Mouse (Mus musculus): Measurements from ENCODE around the gene Tmem163. TPM values are rescaled to one million over a fixed set of nuclear protein-coding genes. Genes with fewer than 3 reads are reported as not detected.

Tmem163 gene
- polyA plus RNA-seq, 1 experiment from 2014 or later: 64.5 TPM

- Histone ChIP-seq H3K4me2 (ENCODE audit: low read depth, low read length) (0 out of 2 replicates have a peak overlapping the region, but pooled peaks have one; percentile 7), H3K4me3 (ENCODE audit: low read depth, low read length) (no peak overlapping the region), H3K27me3 (ENCODE audit: control insufficient read depth, insufficient read depth, low read length) (peaks cover 28% of the 10 kb centered on the region), H3K36me3 (ENCODE audit: control insufficient read depth, insufficient read depth, low read length) (no peaks in the 10 kb centered on the region), H3K4me1 (ENCODE audit: control insufficient read depth, insufficient read depth, low read length) (peaks cover 24% of the 10 kb centered on the region), H3K27ac (ENCODE audit: low read depth, low read length) (peak overlapping the region; percentile 30), H3K9ac (replicated peaks; ENCODE audit: low read depth, low read length) (no peak overlapping the region), H3K9me3 (ENCODE audit: control insufficient read depth, low read length) (no peaks in the 10 kb centered on the region)
- WGBS: 15% methylated on average over 14 of the region's 14 CpGs
- ATAC-seq (ENCODE audit: low read depth): peak; percentile 97
Measured at GRCm38 (mm10) chr1:127530849-127531580, 148.3 kb downstream of the Tmem163 start.

DNA sequence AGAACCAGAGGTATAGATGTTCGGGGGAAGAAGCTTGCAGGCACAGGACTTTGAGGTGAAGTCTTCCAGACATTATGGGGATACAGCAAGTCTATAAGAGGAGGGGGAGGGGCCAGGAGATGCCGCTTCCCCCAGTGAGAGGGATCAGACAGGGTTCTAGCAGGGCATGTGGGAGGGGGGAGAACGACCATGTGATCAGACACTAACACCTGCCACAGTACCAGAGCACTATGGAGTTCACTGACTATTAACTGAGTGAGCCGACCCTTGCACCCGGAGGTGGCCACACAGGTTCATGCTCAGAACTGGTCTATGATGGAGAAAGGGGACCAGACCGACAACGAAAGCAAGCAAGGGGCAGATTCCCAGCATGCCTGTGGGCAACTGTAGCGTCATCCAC is 156.0 kb downstream of the Tmem163 start:
- Histone ChIP-seq H3K36me3 (ENCODE audit: control insufficient read depth, insufficient read depth, low read length) (no peaks in the 10 kb centered on the region), H3K27ac (ENCODE audit: low read depth, low read length) (no peak overlapping the region), H3K4me3 (ENCODE audit: low read depth, low read length) (no peak overlapping the region), H3K9me3 (ENCODE audit: control insufficient read depth, low read length) (no peaks in the 10 kb centered on the region), H3K27me3 (ENCODE audit: control insufficient read depth, insufficient read depth, low read length) (peaks cover 12% of the 10 kb centered on the region), H3K4me1 (ENCODE audit: control insufficient read depth, insufficient read depth, low read length) (no peaks in the 10 kb centered on the region), H3K9ac (replicated peaks; ENCODE audit: low read depth, low read length) (no peak overlapping the region), H3K4me2 (ENCODE audit: low read depth, low read length) (no peak overlapping the region)
- 85% methylated on average over 8 of the region's 8 CpGs for WGBS
- no peak for ATAC-seq (ENCODE audit: low read depth)

GRCm38 (mm10) chr1:127514888-127515287 is 164.5 kb downstream of the Tmem163 start:
- no peaks in the 10 kb centered on the region for H3K4me1 ChIP-seq (ENCODE audit: control insufficient read depth, insufficient read depth, low read length)
- no peaks in the 10 kb centered on the region for H3K27me3 ChIP-seq (ENCODE audit: control insufficient read depth, insufficient read depth, low read length)
- H3K4me2 ChIP-seq (ENCODE audit: low read depth, low read length): no peak overlapping the region
- no peaks in the 10 kb centered on the region for H3K36me3 ChIP-seq (ENCODE audit: control insufficient read depth, insufficient read depth, low read length)
- no peak overlapping the region for H3K4me3 ChIP-seq (ENCODE audit: low read depth, low read length)
- 98% methylated on average over 10 of the region's 10 CpGs for WGBS
- no peaks in the 10 kb centered on the region for H3K9me3 ChIP-seq (ENCODE audit: control insufficient read depth, low read length)
- no peak overlapping the region for H3K27ac ChIP-seq (ENCODE audit: low read depth, low read length)
- ATAC-seq (ENCODE audit: low read depth): no peak
- H3K9ac ChIP-seq (replicated peaks; ENCODE audit: low read depth, low read length): no peak overlapping the region

GRCm38 (mm10) chr1:127514479-127514878 is 164.9 kb downstream of the Tmem163 start:
- no peaks in the 10 kb centered on the region for H3K36me3 ChIP-seq (ENCODE audit: control insufficient read depth, insufficient read depth, low read length)
- H3K27me3 ChIP-seq (ENCODE audit: control insufficient read depth, insufficient read depth, low read length): no peaks in the 10 kb centered on the region
- no peaks in the 10 kb centered on the region for H3K9me3 ChIP-seq (ENCODE audit: control insufficient read depth, low read length)
- no peak for ATAC-seq (ENCODE audit: low read depth)
- no peaks in the 10 kb centered on the region for H3K4me1 ChIP-seq (ENCODE audit: control insufficient read depth, insufficient read depth, low read length)
- no peak overlapping the region for H3K27ac ChIP-seq (ENCODE audit: low read depth, low read length)
- H3K4me2 ChIP-seq (ENCODE audit: low read depth, low read length): no peak overlapping the region
- WGBS: 80% methylated on average over 3 of the region's 3 CpGs
- no peak overlapping the region for H3K9ac ChIP-seq (replicated peaks; ENCODE audit: low read depth, low read length)
- no peak overlapping the region for H3K4me3 ChIP-seq (ENCODE audit: low read depth, low read length)

GRCm38 (mm10) chr1:127513664-127514063 is 165.7 kb downstream of the Tmem163 start:
- H3K36me3 ChIP-seq (ENCODE audit: control insufficient read depth, insufficient read depth, low read length): no peaks in the 10 kb centered on the region
- H3K4me1 ChIP-seq (ENCODE audit: control insufficient read depth, insufficient read depth, low read length): 0 out of 2 replicates have a peak, but pooled peaks cover 4% of the 10 kb centered on the region
- no peaks in the 10 kb centered on the region for H3K9me3 ChIP-seq (ENCODE audit: control insufficient read depth, low read length)
- WGBS: 85% methylated on average over 3 of the region's 3 CpGs
- no peak overlapping the region for H3K4me2 ChIP-seq (ENCODE audit: low read depth, low read length)
- no peaks in the 10 kb centered on the region for H3K27me3 ChIP-seq (ENCODE audit: control insufficient read depth, insufficient read depth, low read length)
- no peak overlapping the region for H3K4me3 ChIP-seq (ENCODE audit: low read depth, low read length)
- H3K27ac ChIP-seq (ENCODE audit: low read depth, low read length): no peak overlapping the region
- ATAC-seq (ENCODE audit: low read depth): no peak
- H3K9ac ChIP-seq (replicated peaks; ENCODE audit: low read depth, low read length): no peak overlapping the region

- Histone ChIP-seq H3K27ac (ENCODE audit: low read depth, low read length) (no peak overlapping the region), H3K36me3 (ENCODE audit: control insufficient read depth, insufficient read depth, low read length) (no peaks in the 10 kb centered on the region), H3K4me3 (ENCODE audit: low read depth, low read length) (no peak overlapping the region), H3K27me3 (ENCODE audit: control insufficient read depth, insufficient read depth, low read length) (no peaks in the 10 kb centered on the region), H3K9me3 (ENCODE audit: control insufficient read depth, low read length) (no peaks in the 10 kb centered on the region), H3K4me2 (ENCODE audit: low read depth, low read length) (no peak overlapping the region), H3K9ac (replicated peaks; ENCODE audit: low read depth, low read length) (no peak overlapping the region), H3K4me1 (ENCODE audit: control insufficient read depth, insufficient read depth, low read length) (peaks cover 9% of the 10 kb centered on the region; the same call in 1 of the 2 replicates)
- ATAC-seq (ENCODE audit: low read depth): no peak
- 90% methylated on average over 8 of the region's 8 CpGs for WGBS
Measured at GRCm38 (mm10) chr1:127513140-127513539, 166.2 kb downstream of the Tmem163 start.

DNA sequence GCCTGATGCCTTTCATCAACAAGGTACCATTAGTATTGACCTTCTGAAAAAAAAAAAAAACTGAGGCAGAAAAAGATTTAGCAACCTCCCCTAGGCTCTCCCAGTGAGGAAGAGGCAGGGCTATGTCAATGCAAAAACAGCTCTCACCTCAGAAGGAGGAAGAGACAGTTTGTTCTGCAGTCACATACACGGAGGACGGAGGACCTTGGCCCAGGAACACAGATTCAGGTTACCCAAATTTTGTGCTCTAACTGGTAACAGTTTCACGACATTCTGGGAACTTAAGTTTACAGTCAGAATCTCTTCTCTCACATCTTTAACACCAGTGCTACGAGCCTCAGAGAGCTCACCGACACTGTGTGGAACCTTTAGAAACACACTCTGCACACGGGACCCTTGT is 166.6 kb downstream of the Tmem163 start:
- H3K9ac ChIP-seq (replicated peaks; ENCODE audit: low read depth, low read length): no peak overlapping the region
- H3K4me3 ChIP-seq (ENCODE audit: low read depth, low read length): no peak overlapping the region
- H3K27me3 ChIP-seq (ENCODE audit: control insufficient read depth, insufficient read depth, low read length): no peaks in the 10 kb centered on the region
- ATAC-seq (ENCODE audit: low read depth): no peak
- H3K27ac ChIP-seq (ENCODE audit: low read depth, low read length): no peak overlapping the region
- no peak overlapping the region for H3K4me2 ChIP-seq (ENCODE audit: low read depth, low read length)
- H3K9me3 ChIP-seq (ENCODE audit: control insufficient read depth, low read length): no peaks in the 10 kb centered on the region
- H3K36me3 ChIP-seq (ENCODE audit: control insufficient read depth, insufficient read depth, low read length): no peaks in the 10 kb centered on the region
- H3K4me1 ChIP-seq (ENCODE audit: control insufficient read depth, insufficient read depth, low read length): peaks cover 9% of the 10 kb centered on the region; the same call in 1 of the 2 replicates
- 85% methylated on average over 6 of the region's 6 CpGs for WGBS

GRCm38 (mm10) chr1:127511362-127511761 is 168.0 kb downstream of the Tmem163 start:
- H3K27ac ChIP-seq (ENCODE audit: low read depth, low read length): no peak overlapping the region
- H3K9ac ChIP-seq (replicated peaks; ENCODE audit: low read depth, low read length): no peak overlapping the region
- no peaks in the 10 kb centered on the region for H3K36me3 ChIP-seq (ENCODE audit: control insufficient read depth, insufficient read depth, low read length)
- no peak overlapping the region for H3K4me3 ChIP-seq (ENCODE audit: low read depth, low read length)
- H3K27me3 ChIP-seq (ENCODE audit: control insufficient read depth, insufficient read depth, low read length): no peaks in the 10 kb centered on the region
- H3K4me2 ChIP-seq (ENCODE audit: low read depth, low read length): no peak overlapping the region
- ATAC-seq (ENCODE audit: low read depth): no peak
- 81% methylated on average over 6 of the region's 6 CpGs for WGBS
- H3K4me1 ChIP-seq (ENCODE audit: control insufficient read depth, insufficient read depth, low read length): peaks cover 17% of the 10 kb centered on the region; the same call in 1 of the 2 replicates
- no peaks in the 10 kb centered on the region for H3K9me3 ChIP-seq (ENCODE audit: control insufficient read depth, low read length)

GRCm38 (mm10) chr1:127508921-127509320 is 170.4 kb downstream of the Tmem163 start:
- no peak overlapping the region for H3K4me3 ChIP-seq (ENCODE audit: low read depth, low read length)
- H3K27me3 ChIP-seq (ENCODE audit: control insufficient read depth, insufficient read depth, low read length): no peaks in the 10 kb centered on the region
- H3K9me3 ChIP-seq (ENCODE audit: control insufficient read depth, low read length): no peaks in the 10 kb centered on the region
- no peak overlapping the region for H3K9ac ChIP-seq (replicated peaks; ENCODE audit: low read depth, low read length)
- H3K27ac ChIP-seq (ENCODE audit: low read depth, low read length): peak overlapping the region; percentile 44; the same call in 1 of the 2 replicates
- 65% methylated on average over 8 of the region's 8 CpGs for WGBS
- H3K4me1 ChIP-seq (ENCODE audit: control insufficient read depth, insufficient read depth, low read length): peaks cover 17% of the 10 kb centered on the region; the same call in 1 of the 2 replicates
- no peaks in the 10 kb centered on the region for H3K36me3 ChIP-seq (ENCODE audit: control insufficient read depth, insufficient read depth, low read length)
- peak; percentile 39; the same call in 1 of the 2 replicates for ATAC-seq (ENCODE audit: low read depth)
- H3K4me2 ChIP-seq (ENCODE audit: low read depth, low read length): no peak overlapping the region
